ENCODE assay signal across 17 mouse cellular contexts in genomic region chr4:62626228-62627026, GRCm38 (mm10).
DNase-seq lines count a peak whose midpoint lies in the region; ATAC-seq lines count a peak whose summit lies in the region.
"Had no signal": no experiment of that assay in that cellular context is flagged by ENCODE, and none has a peak within 500 bp of the region (broad histone marks: within the 10 kb centered on the region; RNA-seq: fewer than 3 reads in every experiment).

No protein-coding gene starts in this region.

- H3K9me3 ChIP-seq in hindbrain, embryonic 10.5 days = no peaks in the 10 kb centered on the region
- no peaks in the 10 kb centered on the region for H3K9me3 ChIP-seq in hindbrain, embryonic 11.5 days (ENCODE audit: control insufficient read depth, low read length)
- H3K9me3 ChIP-seq in embryonic facial prominence, embryonic 13.5 days = no peaks in the 10 kb centered on the region
- H3K9me3 ChIP-seq in limb, embryonic 13.5 days = no peaks in the 10 kb centered on the region
- H3K9me3 ChIP-seq: forebrain, embryonic 13.5 days; midbrain, embryonic 10.5 days; neural tube, embryonic 12.5 days had no signal

- WGBS in hindbrain, embryonic 10.5 days = 80% methylated on average over 15 of the region's 15 CpGs
- WGBS in hindbrain, embryonic 11.5 days = 75% methylated on average over 15 of the region's 15 CpGs
- WGBS in embryonic facial prominence, embryonic 13.5 days = 58% methylated on average over 15 of the region's 15 CpGs
- WGBS in limb, embryonic 13.5 days = 66% methylated on average over 15 of the region's 15 CpGs

- no peak overlapping the region for H3K9ac ChIP-seq in hindbrain, embryonic 11.5 days (ENCODE audit: low read depth, low read length)
- no peak overlapping the region for H3K9ac ChIP-seq in embryonic facial prominence, embryonic 13.5 days
- no peak overlapping the region for H3K9ac ChIP-seq in limb, embryonic 13.5 days
- H3K9ac ChIP-seq: forebrain, embryonic 13.5 days; neural tube, embryonic 12.5 days had no signal

- H3K36me3 ChIP-seq in hindbrain, embryonic 10.5 days = peaks cover 9% of the 10 kb centered on the region; the same call in 1 of the 2 replicates
- H3K36me3 ChIP-seq in hindbrain, embryonic 11.5 days (ENCODE audit: control insufficient read depth, insufficient read depth, low read length) = no peaks in the 10 kb centered on the region
- H3K36me3 ChIP-seq in embryonic facial prominence, embryonic 13.5 days = no peaks in the 10 kb centered on the region
- no peaks in the 10 kb centered on the region for H3K36me3 ChIP-seq in limb, embryonic 13.5 days

- H3K4me2 ChIP-seq in hindbrain, embryonic 11.5 days (replicated peaks; ENCODE audit: low read depth, low read length) = no peak overlapping the region
- no peak overlapping the region for H3K4me2 ChIP-seq in embryonic facial prominence, embryonic 13.5 days
- H3K4me2 ChIP-seq in limb, embryonic 13.5 days (replicated peaks) = no peak overlapping the region
- H3K4me2 ChIP-seq: forebrain, embryonic 13.5 days; neural tube, embryonic 12.5 days had no signal

- H3K4me1 ChIP-seq in hindbrain, embryonic 10.5 days (replicated peaks) = peaks cover 95% of the 10 kb centered on the region
- peaks cover 12% of the 10 kb centered on the region for H3K4me1 ChIP-seq in hindbrain, embryonic 11.5 days (replicated peaks; ENCODE audit: control insufficient read depth, insufficient read depth, low read length)
- H3K4me1 ChIP-seq in embryonic facial prominence, embryonic 13.5 days = peaks cover 73% of the 10 kb centered on the region
- H3K4me1 ChIP-seq in limb, embryonic 13.5 days = peaks cover 76% of the 10 kb centered on the region

- no peak for ATAC-seq in hindbrain, embryonic 11.5 days (ENCODE audit: low FRiP score)
- no peak for ATAC-seq in embryonic facial prominence, embryonic 13.5 days (ENCODE audit: insufficient number of reproducible peaks, insufficient read depth, low FRiP score, low TSS enrichment, low read depth)
- no peak for ATAC-seq in limb, embryonic 13.5 days (ENCODE audit: low FRiP score, low read depth)
- ATAC-seq: forebrain, embryonic 13.5 days had no signal

- H3K27ac ChIP-seq in hindbrain, embryonic 10.5 days = peak overlapping the region; percentile 88
- H3K27ac ChIP-seq in hindbrain, embryonic 11.5 days (ENCODE audit: low read depth, low read length) = no peak overlapping the region; the same call in 1 of the 2 replicates
- peak overlapping the region; percentile 97 for H3K27ac ChIP-seq in embryonic facial prominence, embryonic 13.5 days
- 0 out of 2 replicates have a peak overlapping the region, but pooled peaks have one; percentile 17 for H3K27ac ChIP-seq in limb, embryonic 13.5 days
- H3K27ac ChIP-seq: forebrain, embryonic 13.5 days; neural tube, embryonic 12.5 days had no signal

- DNase-seq in cerebellum, postnatal 10 days = peak; percentile 54 to 63
- DNase-seq in cerebellum, postnatal 4 days (ENCODE audit: low spot score in 2 of 2) = no peak
- no peak for DNase-seq in hindbrain, embryonic 10.5 days (ENCODE audit: low spot score)
- no peak for DNase-seq in hindbrain, embryonic 11.5 days (ENCODE audit: low spot score)
- no peak for DNase-seq in spleen, postnatal 14 days (ENCODE audit: low spot score in 2 of 2)
- no peak for DNase-seq in kidney, postnatal 4 days
- DNase-seq: adrenal gland, postnatal 36 days; cerebellum, adult 11 months; gastrocnemius, postnatal 14 days; kidney, adult 2 months; lung, adult 2 months; right cerebral cortex, adult 18-20 months had no signal

- no peak overlapping the region for H3K4me3 ChIP-seq in hindbrain, embryonic 10.5 days
- H3K4me3 ChIP-seq in hindbrain, embryonic 11.5 days (ENCODE audit: low read depth, low read length) = no peak overlapping the region
- H3K4me3 ChIP-seq in embryonic facial prominence, embryonic 13.5 days = no peak overlapping the region
- H3K4me3 ChIP-seq in limb, embryonic 13.5 days = no peak overlapping the region
- H3K4me3 ChIP-seq: forebrain, embryonic 13.5 days; midbrain, embryonic 10.5 days; neural tube, embryonic 12.5 days had no signal

- no peaks in the 10 kb centered on the region for H3K27me3 ChIP-seq in hindbrain, embryonic 10.5 days (ENCODE audit: insufficient read depth, poor library complexity, severe bottlenecking)
- H3K27me3 ChIP-seq in hindbrain, embryonic 11.5 days (ENCODE audit: control insufficient read depth, insufficient read depth, low read length) = no peaks in the 10 kb centered on the region
- H3K27me3 ChIP-seq in embryonic facial prominence, embryonic 13.5 days = no peaks in the 10 kb centered on the region
- H3K27me3 ChIP-seq in limb, embryonic 13.5 days = no peaks in the 10 kb centered on the region
- H3K27me3 ChIP-seq: forebrain, embryonic 13.5 days; neural tube, embryonic 12.5 days had no signal

Comparison
In these comparisons a context has a peak if more than half of its experiments do, and no peak if none do; other contexts are left out.
1. DNase-seq: peak in cerebellum, postnatal 10 days (2 of 2); none in cerebellum, postnatal 4 days (0 of 2), hindbrain, embryonic 10.5 days (single experiment), hindbrain, embryonic 11.5 days (single experiment), spleen, postnatal 14 days (0 of 2) and kidney, postnatal 4 days (0 of 2).